Mouse (Mus musculus): ENCODE results near the gene Gpha2. TPM values are rescaled to one million over a fixed set of nuclear protein-coding genes. Genes with fewer than 3 reads are reported as not detected.

Gpha2 gene
- total RNA-seq, 2 experiments from 2014 or later: not detected

GRCm38 (mm10) chr19:6276426-6277421, 50.5 kb downstream of the Gpha2 start, which contains the start of gene Ehd1:
Ehd1 (plus strand) TSS chr19:6276725.
- Histone ChIP-seq H3K4me3 (peak within 1 kb of the TSS; percentile 80), H3K27ac (peak within 1 kb of the TSS; percentile 58)
- peak; percentile 96 to 97 for DNase-seq (ENCODE audit: extremely low spot score in 1 of 2, low spot score in 2 of 2)
- intact Hi-C loops (cut with DNase I): loop anchor here (2.0 kb wide), 1 partner anchor 36 kb away; the partner anchor contains the start of gene Atg2a
- peak; percentile 81 for TF ChIP-seq CTCF (IDR thresholded peaks at IDR 0.05)

Small RNAs within 50 kb of the gene (microRNA-seq; reads per million reads assigned to microRNA genes)
- gene Mir192: 9.0 to 10.5 reads per million in 2 experiments
- 10.2 to 12.9 reads per million in 2 experiments for gene Mir194-2

Other genes starting within 250 kb of the Gpha2 start
- gene Slc22a20, start 240.2 kb upstream of the Gpha2 start, total RNA-seq (2021): not detected
- 10 to 100 TPM; 20.8 to 23.1 TPM for gene Capn1, start 210.5 kb upstream of the Gpha2 start, total RNA-seq (2021)
- gene Syvn1, start 179.8 kb upstream of the Gpha2 start, total RNA-seq (2021): 10 to 100 TPM; 45.7 to 45.8 TPM
- 10 to 100 TPM; 40.9 to 41.3 TPM for gene Mrpl49, start 168.6 kb upstream of the Gpha2 start, total RNA-seq (2021)
- gene Fau, start 168.5 kb upstream of the Gpha2 start, total RNA-seq (2021): 100 to 1,000 TPM; 663 to 678 TPM
- 10 to 100 TPM; 33.9 to 39.1 TPM for gene Znhit2, start 165.2 kb upstream of the Gpha2 start, total RNA-seq (2021)
- 10 to 100 TPM; 26.9 to 30.4 TPM for gene Tm7sf2, start 158.0 kb upstream of the Gpha2 start, total RNA-seq (2021)
- 100 to 1,000 TPM in 1 of 2 experiments, 10 to 100 TPM in 1; 85.3 to 101 TPM for gene Vps51, start 149.1 kb upstream of the Gpha2 start, total RNA-seq (2021)
- gene Tmem262, start 146.3 kb upstream of the Gpha2 start, total RNA-seq (2021): not detected
- gene Gm28374, start 144.1 kb upstream of the Gpha2 start, total RNA-seq (2021): under 1 TPM in 1 of 2 experiments, not detected in 1; 0.54 TPM
- gene Zfpl1, start 141.4 kb upstream of the Gpha2 start, total RNA-seq (2021): 10 to 100 TPM; 41.8 to 45.8 TPM
- not detected for gene Cdca5, start 141.4 kb upstream of the Gpha2 start, total RNA-seq (2021)
- gene AC131692.1, start 132.0 kb upstream of the Gpha2 start, total RNA-seq (2021): not detected
- gene Naaladl1, start 120.6 kb upstream of the Gpha2 start, total RNA-seq (2021): not detected
- gene Sac3d1, start 107.7 kb upstream of the Gpha2 start, total RNA-seq (2021): 10 to 100 TPM; 19.3 to 22.4 TPM
- 10 to 100 TPM; 41.9 to 43.1 TPM for gene Snx15, start 98.1 kb upstream of the Gpha2 start, total RNA-seq (2021)
- under 1 TPM; 0.26 to 0.84 TPM for gene Batf2, start 85.4 kb upstream of the Gpha2 start, total RNA-seq (2021)
- 10 to 100 TPM; 74.2 to 82.3 TPM for gene Arl2, start 84.8 kb upstream of the Gpha2 start, total RNA-seq (2021)
- gene Majin, start 42.0 kb upstream of the Gpha2 start, total RNA-seq (2021): not detected
- 100 to 1,000 TPM; 149 to 158 TPM for gene Ppp2r5b, start 9.5 kb downstream of the Gpha2 start, total RNA-seq (2021)
- 10 to 100 TPM; 37.4 to 40.1 TPM for gene Atg2a, start 15.3 kb downstream of the Gpha2 start, total RNA-seq (2021)
- 10 to 100 TPM; 36.4 to 43.5 TPM for gene Ehd1, start 50.3 kb downstream of the Gpha2 start, total RNA-seq (2021)
- gene Cdc42bpg, start 80.1 kb downstream of the Gpha2 start, total RNA-seq (2021): 1 to 10 TPM; 3.4 to 4.1 TPM
- gene Men1, start 108.6 kb downstream of the Gpha2 start, total RNA-seq (2021): 10 to 100 TPM; 64.7 to 72.5 TPM
- 100 to 1,000 TPM in 1 of 2 experiments, 10 to 100 TPM in 1; 94.9 to 108 TPM for gene Map4k2, start 114.8 kb downstream of the Gpha2 start, total RNA-seq (2021)
- 100 to 1,000 TPM; 208 to 212 TPM for gene Sf1, start 137.3 kb downstream of the Gpha2 start, total RNA-seq (2021)
- 10 to 100 TPM; 28.4 to 32.7 TPM for gene Pygm, start 158.0 kb downstream of the Gpha2 start, total RNA-seq (2021)
- 10 to 100 TPM; 61.1 to 72.2 TPM for gene Rasgrp2, start 173.0 kb downstream of the Gpha2 start, total RNA-seq (2021)
- gene Nrxn2, start 192.4 kb downstream of the Gpha2 start, total RNA-seq (2021): 100 to 1,000 TPM; 618 to 620 TPM